Mouse (Mus musculus) heart, embryonic 16.5 days (tissue): Measurements from ENCODE around the gene Cfd. TPM values are rescaled to one million over a fixed set of nuclear protein-coding genes. Genes with fewer than 3 reads are reported as not detected.

Experiments used
- ATAC-seq: fragments of 200-750 bp; cut with Nextera tagmentation; replicated peaks from 2 replicates; pipeline ENCODE4 v1.8.0; 2017; ENCODE audit warnings: moderate number of reproducible peaks; ENCODE audit not compliant: insufficient read depth, low FRiP score; ENCODE audit errors: extremely low read depth
- H3K27ac ChIP-seq: fragments of 300-500 bp; sonication (generic); 2 replicates; pipeline ENCODE4 v1.5.1; 2014; ENCODE audit warnings: mild to moderate bottlenecking, low read length, control low read depth, moderate library complexity
- H3K27me3 ChIP-seq: fragments of 300-500 bp; sonication (generic); 2 replicates; pipeline ENCODE4 v1.6.1; 2014; ENCODE audit warnings: low read length, mixed read lengths; ENCODE audit not compliant: control insufficient read depth, insufficient read depth
- H3K36me3 ChIP-seq: fragments of 300-500 bp; sonication (generic); 2 replicates; pipeline ENCODE4 v1.6.1; 2014; ENCODE audit not compliant: control insufficient read depth, insufficient read depth
- H3K4me1 ChIP-seq: fragments of 300-500 bp; sonication (generic); 2 replicates; pipeline ENCODE4 v1.6.1; 2014; ENCODE audit warnings: low read length, mixed read lengths; ENCODE audit not compliant: control insufficient read depth, insufficient read depth
- H3K4me2 ChIP-seq: fragments of 300-500 bp; sonication (generic); 2 replicates; pipeline ENCODE4 v1.6.1; 2014; ENCODE audit warnings: low read depth, mild to moderate bottlenecking, control low read depth, low read length
- H3K4me3 ChIP-seq: fragments of 300-500 bp; sonication (generic); 2 replicates; pipeline ENCODE4 v1.5.1; 2014; ENCODE audit warnings: mild to moderate bottlenecking, control low read depth, low read length
- H3K9ac ChIP-seq: fragments of 300-500 bp; sonication (generic); 2 replicates; pipeline ENCODE4 v1.6.1; 2014; ENCODE audit warnings: low read length, control low read depth
- H3K9me3 ChIP-seq: fragments of 300-500 bp; sonication (generic); replicated peaks from 2 replicates; pipeline ENCODE4 v1.6.1; 2016; ENCODE audit warnings: low read length; ENCODE audit not compliant: control insufficient read depth
- WGBS: fragments of 180-500 bp; shearing (Covaris S2); extraction: QIAGEN DNeasy Blood & Tissue Kit; methylation state at CpG from one replicate; pipeline ENCODE4 v1.1.7; 2014; 5-methylcytosine and 5-hydroxymethylcytosine counted together
- polyA plus RNA-seq: library from polyadenylated mRNA; unstranded; fragments of >200 nt; fragmentation: Nextera tagmentation; extraction: Ambion mirVana; gene quantifications from 2 replicates; pipeline ENCODE4 v1.2.1, GENCODE M21; 2015

Cfd gene
- polyA plus RNA-seq, 1 experiment from 2014 or later: not detected

DNA sequence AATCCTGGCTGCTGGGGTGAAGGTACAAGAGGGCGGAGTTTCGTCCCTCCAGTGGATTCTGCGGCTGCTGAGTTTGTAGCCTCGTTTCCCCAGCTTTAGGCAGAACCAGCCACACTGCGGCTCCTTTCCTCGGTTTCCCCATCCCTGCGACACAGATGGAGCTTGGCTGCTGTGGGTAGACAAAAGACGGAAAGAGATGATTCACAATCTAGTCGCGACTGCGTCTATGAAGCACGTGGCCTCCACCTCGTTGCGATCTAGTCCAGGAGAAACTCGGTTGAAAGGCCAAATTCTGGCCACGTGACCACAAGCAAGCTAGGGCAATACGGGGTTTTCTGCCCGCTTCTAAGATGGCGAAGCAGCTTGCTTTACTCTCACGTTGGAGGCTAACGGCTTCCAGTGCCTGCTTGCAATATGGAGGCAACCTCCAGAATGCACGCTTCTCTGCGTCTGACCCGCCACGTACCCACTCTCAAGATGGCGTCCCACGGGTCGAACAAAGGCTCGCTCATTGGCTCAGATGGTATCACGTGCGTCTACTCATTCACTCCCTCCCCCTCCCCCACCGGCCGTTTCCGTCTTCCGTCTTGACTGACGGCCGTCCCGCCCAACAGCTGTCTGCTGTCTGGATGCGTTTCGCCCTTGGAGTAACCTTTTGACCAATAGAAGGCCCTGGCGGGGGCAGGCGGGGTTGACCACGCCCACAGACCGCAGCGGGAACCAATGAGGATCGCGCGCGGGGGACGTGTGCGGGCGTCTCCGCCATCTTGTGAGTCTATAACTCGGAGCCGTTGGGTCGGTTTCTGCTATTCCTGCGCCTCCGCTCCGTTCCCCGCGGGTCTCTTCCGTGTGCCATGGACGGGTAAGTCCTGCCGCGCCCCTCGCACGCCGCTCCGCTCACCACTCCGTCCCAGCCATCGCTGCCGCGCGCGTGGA, 36.5 kb upstream of the Cfd start, which contains the start of gene Ptbp1:
Gene Ptbp1 (plus strand): TSS at position 568 of the 936 bp plus-strand sequence.
- Histone ChIP-seq H3K4me3 (peak within 1 kb of the TSS; percentile 98), H3K4me1 (peaks cover 62% of the 10 kb centered on the region), H3K9ac (peak within 1 kb of the TSS; percentile 100), H3K9me3 (no peaks in the 10 kb centered on the region), H3K27ac (peak within 1 kb of the TSS; percentile 100), H3K4me2 (peak within 1 kb of the TSS; percentile 95), H3K27me3 (no peaks in the 10 kb centered on the region), H3K36me3 (peaks cover 6% of the 10 kb centered on the region)
- ATAC-seq: peak; percentile 82
- WGBS: under 1% methylated on average over 75 of the region's 75 CpGs

GRCm38 (mm10) chr10:79854801-79855541, 35.7 kb upstream of the Cfd start:
- Histone ChIP-seq H3K9ac (peak overlapping the region; percentile 100), H3K4me1 (peaks cover 65% of the 10 kb centered on the region), H3K36me3 (peaks cover 14% of the 10 kb centered on the region), H3K27me3 (no peaks in the 10 kb centered on the region), H3K4me3 (peak overlapping the region; percentile 98), H3K27ac (peak overlapping the region; percentile 100), H3K4me2 (peak overlapping the region; percentile 95), H3K9me3 (no peaks in the 10 kb centered on the region)
- under 1% methylated on average over 83 of the region's 83 CpGs for WGBS
- ATAC-seq: peak; percentile 9

GRCm38 (mm10) chr10:79855558-79856184, 35.0 kb upstream of the Cfd start:
- no peak for ATAC-seq
- H3K36me3 ChIP-seq: peaks cover 21% of the 10 kb centered on the region
- H3K27ac ChIP-seq: peak overlapping the region; percentile 100
- H3K27me3 ChIP-seq: no peaks in the 10 kb centered on the region
- peaks cover 62% of the 10 kb centered on the region for H3K4me1 ChIP-seq
- H3K9ac ChIP-seq: peak overlapping the region; percentile 100
- WGBS: 0% methylated on average over 10 of the region's 10 CpGs
- H3K9me3 ChIP-seq: no peaks in the 10 kb centered on the region
- peak overlapping the region; percentile 95 for H3K4me2 ChIP-seq
- H3K4me3 ChIP-seq: peak overlapping the region; percentile 98

DNA sequence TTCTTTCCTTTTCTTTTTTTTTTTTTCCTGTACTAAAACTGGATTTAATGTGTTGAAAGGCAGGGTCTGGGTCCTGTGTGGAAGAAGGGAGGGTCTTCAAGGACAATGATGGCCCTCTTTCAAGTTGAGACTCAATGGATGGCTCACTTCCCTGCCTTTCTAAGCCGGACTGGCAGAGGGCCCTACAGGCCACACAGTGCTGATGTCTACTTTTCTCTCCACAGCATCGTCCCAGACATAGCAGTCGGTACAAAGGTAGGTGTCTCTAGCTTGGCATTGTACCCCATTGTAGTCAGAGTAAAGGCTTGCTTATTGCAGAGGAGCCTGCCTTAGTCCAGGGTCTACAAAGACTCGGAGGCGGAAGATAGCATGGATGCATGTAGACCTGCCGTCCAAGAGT, 34.4 kb upstream of the Cfd start:
- no peak for ATAC-seq
- H3K27ac ChIP-seq: peak overlapping the region; percentile 100
- H3K36me3 ChIP-seq: peaks cover 27% of the 10 kb centered on the region
- 17% methylated on average over 6 of the region's 6 CpGs for WGBS
- peak overlapping the region; percentile 100 for H3K9ac ChIP-seq
- H3K4me2 ChIP-seq: peak overlapping the region; percentile 95
- peak overlapping the region; percentile 98 for H3K4me3 ChIP-seq
- peaks cover 60% of the 10 kb centered on the region for H3K4me1 ChIP-seq
- no peaks in the 10 kb centered on the region for H3K9me3 ChIP-seq
- no peaks in the 10 kb centered on the region for H3K27me3 ChIP-seq

GRCm38 (mm10) chr10:79856704-79857451, 33.8 kb upstream of the Cfd start:
- Histone ChIP-seq H3K4me1 (peaks cover 54% of the 10 kb centered on the region), H3K36me3 (peaks cover 33% of the 10 kb centered on the region), H3K4me2 (peak overlapping the region; percentile 95), H3K9me3 (no peaks in the 10 kb centered on the region), H3K27me3 (no peaks in the 10 kb centered on the region), H3K4me3 (peak overlapping the region; percentile 98), H3K9ac (peak overlapping the region; percentile 100), H3K27ac (peak overlapping the region; percentile 100)
- WGBS: 14% methylated on average over 7 of the region's 7 CpGs
- no peak for ATAC-seq

- Histone ChIP-seq H3K4me2 (peak overlapping the region; percentile 95), H3K27ac (peak overlapping the region; percentile 100), H3K4me1 (peaks cover 49% of the 10 kb centered on the region), H3K27me3 (no peaks in the 10 kb centered on the region), H3K9ac (peak overlapping the region; percentile 100), H3K4me3 (peak overlapping the region; percentile 98), H3K36me3 (peaks cover 39% of the 10 kb centered on the region), H3K9me3 (no peaks in the 10 kb centered on the region)
- ATAC-seq: no peak
- 9% methylated on average over 4 of the region's 4 CpGs for WGBS
These were observed 33.2 kb upstream of the Cfd start for GRCm38 (mm10) chr10:79857452-79857811.

DNA sequence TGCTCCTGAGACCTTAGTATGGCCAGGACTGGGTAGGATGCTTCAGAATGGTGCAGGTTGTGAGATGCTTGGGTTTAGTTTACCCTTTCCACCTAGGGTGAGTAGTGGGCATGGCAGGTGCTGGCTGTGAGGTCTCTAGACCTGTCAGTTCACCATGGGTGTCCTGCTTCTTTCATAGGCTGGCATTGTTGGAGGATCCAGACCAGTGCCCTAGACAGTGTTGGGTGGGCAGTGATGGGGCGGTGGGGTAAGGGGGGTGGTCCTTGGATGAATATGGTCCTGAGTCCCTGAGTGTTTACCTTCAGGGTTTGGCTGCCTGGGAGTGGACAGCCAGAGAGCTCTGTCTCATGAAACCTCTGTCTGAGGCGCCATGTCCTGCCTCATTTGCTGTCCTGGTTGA, 32.8 kb upstream of the Cfd start:
- no peak for ATAC-seq
- Histone ChIP-seq H3K4me1 (peaks cover 44% of the 10 kb centered on the region), H3K4me2 (peak overlapping the region; percentile 95), H3K9me3 (no peaks in the 10 kb centered on the region), H3K36me3 (peaks cover 44% of the 10 kb centered on the region), H3K27me3 (no peaks in the 10 kb centered on the region), H3K4me3 (peak overlapping the region; percentile 98), H3K9ac (peak overlapping the region; percentile 100), H3K27ac (peak overlapping the region; percentile 100)
- WGBS: 67% methylated on average over 2 of the region's 2 CpGs

- Histone ChIP-seq H3K9ac (peak overlapping the region; percentile 100), H3K4me3 (peak overlapping the region; percentile 98), H3K36me3 (peaks cover 46% of the 10 kb centered on the region), H3K4me1 (peaks cover 41% of the 10 kb centered on the region), H3K9me3 (no peaks in the 10 kb centered on the region), H3K4me2 (peak overlapping the region; percentile 95), H3K27ac (peak overlapping the region; percentile 100), H3K27me3 (no peaks in the 10 kb centered on the region)
- WGBS: 36% methylated on average over 17 of the region's 17 CpGs
- peak; percentile 19 for ATAC-seq
These were observed 32.1 kb upstream of the Cfd start for GRCm38 (mm10) chr10:79858416-79859074.
